Mouse (Mus musculus): ENCODE measurements around the gene Trim65. TPM values are rescaled to one million over a fixed set of nuclear protein-coding genes. Genes with fewer than 3 reads are reported as not detected.
"Not testable (repeated sequence)": the region's sequence is repeated elsewhere in the genome, so short reads cannot be mapped to it uniquely, and the experiment has no call there.

Trim65 gene
- polyA plus RNA-seq, 1 experiment from 2014 or later: 2.7 TPM

- Histone ChIP-seq H3K9ac (0 out of 2 replicates have a peak overlapping the region, but pooled peaks have one; percentile 28), H3K4me1 (replicated peaks) (peaks cover 38% of the 10 kb centered on the region), H3K36me3 (peaks cover 45% of the 10 kb centered on the region), H3K9me3 (no peaks in the 10 kb centered on the region), H3K4me2 (no peak overlapping the region), H3K27me3 (no peaks in the 10 kb centered on the region), H3K4me3 (no peak overlapping the region), H3K27ac (replicated peaks) (no peak overlapping the region)
- 76% methylated on average over 5 of the region's 5 CpGs for WGBS
- no peak for ATAC-seq (ENCODE audit: low read depth)
Measured at GRCm38 (mm10) chr11:116133497-116133896, 2.6 kb upstream of the Trim65 start.

- no peak overlapping the region for H3K9ac ChIP-seq
- H3K9me3 ChIP-seq: no peaks in the 10 kb centered on the region
- no peak for ATAC-seq (ENCODE audit: low read depth)
- peaks cover 38% of the 10 kb centered on the region for H3K4me1 ChIP-seq (replicated peaks)
- WGBS: 85% methylated on average over 16 of the region's 16 CpGs
- peaks cover 45% of the 10 kb centered on the region for H3K36me3 ChIP-seq
- H3K27me3 ChIP-seq: no peaks in the 10 kb centered on the region
- H3K4me3 ChIP-seq: no peak overlapping the region
- no peak overlapping the region for H3K4me2 ChIP-seq
- no peak overlapping the region for H3K27ac ChIP-seq (replicated peaks)
Measured at GRCm38 (mm10) chr11:116132366-116133333, 1.7 kb upstream of the Trim65 start.

- 84% methylated on average over 15 of the region's 15 CpGs for WGBS
- Histone ChIP-seq H3K27me3 (no peaks in the 10 kb centered on the region), H3K4me1 (replicated peaks) (peaks cover 41% of the 10 kb centered on the region), H3K4me3 (peak overlapping the region; percentile 50), H3K27ac (replicated peaks) (peak overlapping the region; percentile 91), H3K9ac (peak overlapping the region; percentile 81), H3K4me2 (peak overlapping the region; percentile 61), H3K36me3 (peaks cover 45% of the 10 kb centered on the region), H3K9me3 (no peaks in the 10 kb centered on the region)
- no peak for ATAC-seq (ENCODE audit: low read depth)
Measured at GRCm38 (mm10) chr11:116131349-116132170, 632 bp upstream of the Trim65 start.

- peak; percentile 19 for ATAC-seq (ENCODE audit: low read depth)
Measured at GRCm38 (mm10) chr11:116129993-116130487, 888 bp downstream of the Trim65 start.

GRCm38 (mm10) chr11:116129091-116129790 is 1.7 kb downstream of the Trim65 start:
- H3K9me3 ChIP-seq: no peaks in the 10 kb centered on the region
- 73% methylated on average over 9 of the region's 9 CpGs for WGBS
- H3K27ac ChIP-seq (replicated peaks): peak overlapping the region; percentile 91; the same call in 1 of the 2 replicates
- H3K4me3 ChIP-seq: peak overlapping the region; percentile 50; the same call in 1 of the 2 replicates
- peak overlapping the region; percentile 61 for H3K4me2 ChIP-seq
- peaks cover 41% of the 10 kb centered on the region for H3K4me1 ChIP-seq (replicated peaks)
- H3K36me3 ChIP-seq: peaks cover 39% of the 10 kb centered on the region
- no peaks in the 10 kb centered on the region for H3K27me3 ChIP-seq
- H3K9ac ChIP-seq: peak overlapping the region; percentile 81; the same call in 1 of the 2 replicates
- ATAC-seq (ENCODE audit: low read depth): no peak

More at GRCm38 (mm10) chr11:116129993-116130487, 888 bp downstream of the Trim65 start:
- peak overlapping the region; percentile 50 for H3K4me3 ChIP-seq
- peak overlapping the region; percentile 61 for H3K4me2 ChIP-seq
- peaks cover 41% of the 10 kb centered on the region for H3K4me1 ChIP-seq (replicated peaks)
- WGBS: 29% methylated on average over 8 of the region's 8 CpGs
- peaks cover 47% of the 10 kb centered on the region for H3K36me3 ChIP-seq
- no peaks in the 10 kb centered on the region for H3K27me3 ChIP-seq
- peak overlapping the region; percentile 91 for H3K27ac ChIP-seq (replicated peaks)
- H3K9me3 ChIP-seq: no peaks in the 10 kb centered on the region
- H3K9ac ChIP-seq: peak overlapping the region; percentile 81

GRCm38 (mm10) chr11:116127986-116128385 is 2.9 kb downstream of the Trim65 start:
- Histone ChIP-seq H3K9me3 (no peaks in the 10 kb centered on the region), H3K27ac (replicated peaks) (no peak overlapping the region), H3K4me3 (no peak overlapping the region), H3K27me3 (no peaks in the 10 kb centered on the region), H3K9ac (0 out of 2 replicates have a peak overlapping the region, but pooled peaks have one; percentile 18), H3K4me2 (no peak overlapping the region), H3K4me1 (replicated peaks) (peaks cover 41% of the 10 kb centered on the region), H3K36me3 (peaks cover 27% of the 10 kb centered on the region)
- ATAC-seq (ENCODE audit: low read depth): no peak
- 62% methylated on average over 9 of the region's 9 CpGs for WGBS

GRCm38 (mm10) chr11:116127156-116127980 is 3.6 kb downstream of the Trim65 start, which contains the start of gene Trim47:
Gene Trim47, minus strand, starts transcription at chr11:116127210.
- H3K4me2 ChIP-seq: peak within 1 kb of the TSS; percentile 30
- ATAC-seq (ENCODE audit: low read depth): no peak
- H3K4me3 ChIP-seq: no peak within 1 kb of the TSS
- H3K9ac ChIP-seq: peak within 1 kb of the TSS; percentile 18; the same call in 1 of the 2 replicates
- H3K27ac ChIP-seq (replicated peaks): peak within 1 kb of the TSS; percentile 61; the same call in 1 of the 2 replicates
- WGBS: 27% methylated on average over 23 of the region's 23 CpGs
- no peaks in the 10 kb centered on the region for H3K27me3 ChIP-seq
- peaks cover 41% of the 10 kb centered on the region for H3K4me1 ChIP-seq (replicated peaks)
- H3K36me3 ChIP-seq: peaks cover 21% of the 10 kb centered on the region
- H3K9me3 ChIP-seq: no peaks in the 10 kb centered on the region

GRCm38 (mm10) chr11:116126261-116126660 is 4.7 kb downstream of the Trim65 start:
- H3K4me2 ChIP-seq: no peak overlapping the region
- peaks cover 11% of the 10 kb centered on the region for H3K36me3 ChIP-seq
- no peaks in the 10 kb centered on the region for H3K27me3 ChIP-seq
- 94% methylated on average over 15 of the region's 15 CpGs for WGBS
- H3K9me3 ChIP-seq: no peaks in the 10 kb centered on the region
- H3K9ac ChIP-seq: no peak overlapping the region
- H3K27ac ChIP-seq (replicated peaks): no peak overlapping the region
- H3K4me3 ChIP-seq: no peak overlapping the region
- H3K4me1 ChIP-seq (replicated peaks): peaks cover 35% of the 10 kb centered on the region
- no peak for ATAC-seq (ENCODE audit: low read depth)

- not testable (repeated sequence) for H3K4me2 ChIP-seq; H3K27me3 ChIP-seq; ATAC-seq (ENCODE audit: low read depth); H3K9ac ChIP-seq; H3K9me3 ChIP-seq; H3K4me1 ChIP-seq (replicated peaks); H3K27ac ChIP-seq (replicated peaks); H3K4me3 ChIP-seq
- WGBS: 93% methylated on average over 8 of the region's 8 CpGs
- peaks cover 11% of the 10 kb centered on the region for H3K36me3 ChIP-seq
Measured at GRCm38 (mm10) chr11:116121731-116122245, 9.1 kb downstream of the Trim65 start.

- no peaks in the 10 kb centered on the region for H3K36me3 ChIP-seq
- H3K9me3 ChIP-seq: no peaks in the 10 kb centered on the region
- H3K27me3 ChIP-seq: no peaks in the 10 kb centered on the region
- H3K4me3 ChIP-seq: no peak overlapping the region
- H3K9ac ChIP-seq: no peak overlapping the region
- no peak overlapping the region for H3K4me2 ChIP-seq
- H3K27ac ChIP-seq (replicated peaks): no peak overlapping the region
- no peaks in the 10 kb centered on the region for H3K4me1 ChIP-seq (replicated peaks)
- no peak for ATAC-seq (ENCODE audit: low read depth)
Measured at GRCm38 (mm10) chr11:116117819-116118218, 13.1 kb downstream of the Trim65 start.
